Mouse (Mus musculus): Measurements from ENCODE around the gene Ints6.
A peak's percentile ranks its signal among the peaks of the same experiment; 100 is the strongest.

The Ints6 gene

DNA sequence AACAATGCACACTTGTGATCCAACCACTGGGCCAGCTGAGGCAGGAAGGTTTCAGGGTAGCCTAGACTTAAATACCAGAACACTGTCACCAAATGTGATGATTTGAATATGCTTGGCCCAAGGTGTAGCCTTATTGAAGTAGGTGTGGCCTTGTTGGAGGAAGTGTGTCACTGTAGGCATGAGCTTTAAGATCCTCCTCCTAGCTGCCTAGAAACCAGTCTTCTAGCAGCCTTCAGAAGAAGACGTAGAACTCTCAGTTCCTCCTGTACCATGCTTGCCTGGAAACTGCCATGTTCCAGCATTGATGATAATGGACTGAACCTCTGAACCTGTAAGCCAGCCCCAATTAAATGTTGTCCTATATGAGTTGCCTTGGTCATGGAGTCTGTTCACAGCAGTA lies 25.3 kb downstream of the Ints6 start:
- no peak for DNase-seq

DNA sequence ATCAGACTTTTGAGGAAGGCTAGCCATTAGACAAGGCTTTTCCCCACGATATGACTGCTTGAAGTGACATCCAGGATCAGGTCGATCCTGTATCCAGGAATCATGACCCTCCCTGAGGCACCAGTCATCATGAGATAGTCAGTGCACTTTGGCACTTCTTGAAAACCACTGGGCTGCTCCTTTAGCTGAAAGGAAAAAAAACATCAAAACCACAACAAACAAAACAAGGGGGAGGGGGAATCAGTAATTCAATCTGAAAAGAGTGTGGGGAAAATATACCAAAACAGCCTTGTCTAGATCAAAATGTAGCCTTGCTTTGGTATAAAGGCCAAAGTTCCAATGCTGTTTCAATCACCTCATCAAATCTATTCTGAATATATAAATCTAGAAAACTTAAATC lies 27.3 kb downstream of the Ints6 start:
- DNase-seq, result no peak

DNA sequence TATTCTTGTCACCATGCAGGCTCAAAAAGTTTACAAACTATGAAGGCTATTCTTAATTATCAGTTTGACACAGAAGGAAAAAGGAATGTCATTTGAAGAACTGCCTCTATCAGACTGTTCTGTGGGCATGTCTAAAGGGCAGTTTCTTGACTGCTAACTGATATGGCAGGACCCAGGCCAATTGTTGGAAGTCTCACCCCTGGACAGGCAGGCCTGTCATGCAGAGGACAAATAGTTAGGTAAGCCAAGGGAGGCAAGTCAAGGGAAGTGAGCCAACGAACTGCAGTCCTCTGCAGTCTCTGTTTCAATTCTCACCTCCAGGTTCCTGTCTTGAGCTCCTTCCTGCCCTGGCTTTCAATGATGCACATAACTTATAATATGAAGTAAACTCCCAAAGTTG lies 29.1 kb downstream of the Ints6 start:
- DNase-seq, result no peak

DNA sequence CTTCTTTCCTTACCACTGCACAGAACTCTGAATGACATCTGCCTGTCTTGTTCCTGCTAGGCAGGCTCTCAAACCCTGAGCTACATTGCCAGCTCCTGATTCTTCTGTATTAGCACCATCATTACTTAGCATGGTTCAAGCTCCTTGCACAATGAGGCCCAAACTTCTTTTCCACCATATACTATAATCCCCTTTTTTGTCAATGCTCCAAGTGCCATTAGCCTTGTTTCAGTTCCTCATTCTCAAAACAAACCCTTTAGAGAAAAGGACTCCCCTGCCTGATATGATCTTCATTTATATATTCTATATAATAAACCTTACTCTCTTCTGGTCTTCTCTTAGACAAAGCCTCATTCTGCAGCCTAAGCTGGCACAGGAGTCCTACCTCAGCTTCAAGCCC lies 36.4 kb downstream of the Ints6 start:
- no peak for DNase-seq

DNA sequence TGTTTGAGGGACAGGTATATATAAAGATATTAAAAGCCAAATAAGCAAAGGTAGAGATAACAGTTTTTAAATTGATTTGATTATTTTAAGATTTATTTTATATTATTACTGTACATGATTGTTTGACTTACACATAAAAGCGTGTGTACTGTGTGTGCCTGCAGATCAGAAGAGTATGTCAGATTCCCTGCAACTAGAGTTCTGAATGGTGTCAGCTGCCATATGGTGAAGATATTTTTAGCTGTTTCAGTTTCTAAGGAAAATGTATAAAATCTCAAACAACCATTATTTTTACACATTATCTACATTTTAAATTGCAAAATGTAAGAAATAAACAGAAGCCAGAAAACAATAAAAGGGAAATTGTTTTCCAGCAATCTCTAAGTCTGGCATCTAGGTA lies 39.3 kb downstream of the Ints6 start:
- DNase-seq, result no peak

DNA sequence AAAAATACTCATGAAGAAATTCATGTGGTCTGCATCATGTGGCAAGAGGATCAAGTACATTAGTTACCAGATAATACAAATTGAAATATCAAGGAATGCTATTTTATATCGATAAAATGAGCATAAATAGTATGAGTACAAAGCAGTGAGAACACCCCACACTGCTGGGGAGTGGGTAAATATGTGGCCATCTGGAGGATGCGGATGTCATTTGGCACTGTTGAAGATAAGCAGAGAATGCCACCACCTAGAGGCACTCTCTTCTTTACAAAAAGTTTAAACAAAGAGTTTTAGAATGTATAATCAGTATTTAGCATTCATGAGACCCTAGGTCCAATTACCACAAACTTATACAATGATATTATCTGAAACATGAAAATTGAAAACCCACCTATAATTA lies 42.8 kb downstream of the Ints6 start:
- DNase-seq, result no peak

DNA sequence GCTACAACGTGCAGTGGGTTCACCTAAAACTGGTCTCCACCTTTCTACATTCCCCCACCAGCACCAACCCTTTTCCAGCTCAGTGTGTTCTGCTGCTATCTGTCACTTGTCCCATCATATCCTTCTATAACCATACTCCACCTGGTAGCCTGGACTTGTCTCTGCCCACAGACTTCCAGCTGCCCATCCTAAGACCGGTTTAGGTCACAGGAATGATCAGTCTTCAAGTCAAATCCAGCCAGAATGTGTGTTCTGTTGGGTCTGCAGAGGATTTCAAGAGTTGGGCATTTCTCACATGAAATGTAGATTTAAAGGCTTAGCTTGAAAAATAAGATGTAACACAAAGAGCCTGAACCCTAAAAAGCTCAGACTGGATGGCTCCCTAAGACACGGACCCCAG lies 87.3 kb downstream of the Ints6 start:
- DNase-seq, result no peak

DNA sequence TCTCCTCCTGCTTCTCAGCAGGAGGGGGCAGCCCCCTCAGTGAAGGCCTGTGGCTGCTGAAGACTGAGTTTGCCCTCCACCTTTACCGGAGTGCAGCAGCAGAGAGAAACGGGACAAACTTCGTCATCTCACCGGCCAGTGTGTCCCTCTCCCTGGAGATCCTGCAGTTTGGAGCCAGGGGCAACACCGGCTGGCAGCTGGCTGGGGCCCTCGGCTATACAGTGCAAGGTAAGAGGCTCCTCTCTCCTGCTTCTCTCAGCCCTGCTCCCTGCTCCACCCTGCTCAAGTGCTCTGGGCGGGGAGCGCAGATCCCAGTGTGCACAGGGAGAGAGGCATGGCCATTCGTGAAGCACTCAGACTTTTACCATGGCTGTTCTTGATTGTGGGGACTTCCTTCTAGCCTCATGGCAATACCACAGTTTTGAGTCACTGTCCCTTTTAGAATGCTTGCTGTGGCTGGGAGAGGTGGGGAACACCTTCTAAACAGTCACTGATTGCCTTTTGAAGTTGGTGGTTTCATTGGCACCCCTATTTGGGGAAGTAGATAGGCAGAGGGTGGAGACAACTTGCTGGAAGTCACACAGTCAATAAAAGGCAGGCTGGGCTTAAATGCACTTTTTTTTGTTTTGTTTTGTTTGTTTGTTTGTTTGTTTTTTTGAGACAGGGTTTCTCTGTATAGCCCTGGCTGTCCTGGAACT lies 95.8 kb downstream of the Ints6 start:
- peak; percentile 20 for DNase-seq

DNA sequence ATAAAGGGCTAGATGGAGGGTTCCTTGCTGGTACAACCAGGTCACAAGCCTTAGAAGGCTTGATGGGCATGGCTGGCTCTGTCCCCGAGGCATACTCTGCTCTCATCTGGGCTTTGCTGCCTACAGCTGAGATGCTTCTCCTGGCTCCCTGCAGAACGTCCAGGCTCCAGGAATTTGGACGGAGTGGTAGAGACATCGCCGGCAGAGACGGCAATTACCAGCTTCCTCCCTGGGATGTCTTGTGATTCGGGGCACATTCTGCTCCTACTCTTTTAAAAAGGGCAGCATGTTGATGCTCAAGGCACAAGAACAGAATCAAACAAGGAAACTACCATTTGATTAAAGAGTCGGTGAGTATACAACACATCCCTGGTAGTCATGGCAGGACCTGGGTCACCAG lies 97.6 kb downstream of the Ints6 start, which contains the start of gene Serpine3:
Gene Serpine3 (plus strand): TSS at position 301 of the 400 bp plus-strand sequence.
- no peak for DNase-seq

DNA sequence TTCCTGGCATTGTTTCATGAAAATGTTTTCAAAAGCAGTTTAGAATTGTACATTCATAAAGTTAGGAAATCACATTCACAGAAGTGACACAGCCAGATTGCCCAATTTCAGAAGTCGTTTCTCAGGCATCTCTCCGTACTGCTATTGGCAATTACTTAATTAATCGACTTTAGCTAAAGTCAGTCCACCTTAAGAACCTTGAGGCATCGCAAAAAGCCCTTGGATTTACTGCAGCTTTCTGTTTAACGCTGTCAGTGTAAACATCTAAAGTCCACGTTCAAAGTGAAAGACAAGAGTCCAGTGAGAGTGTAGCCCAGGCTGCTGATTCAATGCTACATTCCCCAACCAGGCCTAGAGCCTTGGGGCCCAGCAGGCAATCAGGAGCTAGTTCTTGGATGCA lies 98.6 kb downstream of the Ints6 start:
- DNase-seq, result no peak

DNA sequence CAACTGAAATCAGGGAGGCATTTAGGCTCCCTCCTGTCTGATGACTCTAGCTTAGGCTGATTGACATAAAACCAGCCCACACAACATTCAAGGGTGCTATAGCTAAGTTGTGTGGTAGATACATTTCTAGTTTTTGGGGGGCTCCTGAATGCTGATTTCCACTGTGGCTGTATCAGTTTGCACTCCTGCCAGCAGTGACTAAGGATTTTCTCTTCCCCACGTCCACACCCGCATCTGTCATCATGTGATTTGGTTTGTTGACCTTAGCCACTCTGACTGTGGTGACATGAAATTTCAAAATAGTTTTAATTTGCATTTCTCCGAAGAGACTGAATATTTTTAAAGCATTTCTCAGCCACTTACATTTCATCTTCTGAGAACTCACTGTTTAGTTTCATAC lies 103.5 kb downstream of the Ints6 start:
- DNase-seq, result no peak

DNA sequence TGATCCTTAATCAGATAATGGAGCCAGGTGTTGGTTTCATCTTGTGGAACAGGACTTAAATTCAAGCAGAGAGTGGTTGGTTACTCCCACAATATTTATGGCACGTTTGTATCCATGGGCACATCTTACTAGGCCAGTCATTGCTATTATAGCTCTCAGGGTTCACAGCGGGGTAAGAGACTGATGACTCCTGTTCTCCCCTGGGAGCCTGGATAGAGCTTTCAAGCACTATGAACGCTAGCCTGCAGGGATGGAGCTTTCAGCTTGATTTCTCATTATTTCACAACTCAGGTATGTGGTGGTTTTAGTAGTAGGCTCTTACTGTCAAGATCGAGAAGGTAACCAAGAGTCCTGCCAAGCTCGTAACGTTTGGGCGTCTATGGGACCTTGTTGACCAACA lies 105.0 kb downstream of the Ints6 start:
- DNase-seq, result no peak

DNA sequence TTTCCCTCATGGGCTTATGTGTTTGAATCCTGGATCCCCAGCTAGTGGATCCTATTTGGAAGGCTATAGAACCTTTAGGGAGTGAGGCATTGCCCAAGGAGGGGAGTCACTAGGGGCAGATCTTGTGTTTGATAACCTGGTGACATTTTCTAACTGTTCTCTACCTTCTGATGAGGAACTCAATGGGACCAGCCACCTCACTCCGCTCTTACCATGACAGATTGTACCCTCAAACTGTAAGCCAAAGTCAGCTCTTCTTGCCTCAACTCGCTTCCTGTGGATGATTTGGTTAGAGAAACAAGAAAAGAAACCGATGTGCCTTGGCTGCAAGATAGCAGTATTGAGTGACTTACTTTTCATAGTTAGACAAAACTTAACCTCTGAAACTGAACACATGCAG lies 109.2 kb downstream of the Ints6 start:
- no peak for DNase-seq

DNA sequence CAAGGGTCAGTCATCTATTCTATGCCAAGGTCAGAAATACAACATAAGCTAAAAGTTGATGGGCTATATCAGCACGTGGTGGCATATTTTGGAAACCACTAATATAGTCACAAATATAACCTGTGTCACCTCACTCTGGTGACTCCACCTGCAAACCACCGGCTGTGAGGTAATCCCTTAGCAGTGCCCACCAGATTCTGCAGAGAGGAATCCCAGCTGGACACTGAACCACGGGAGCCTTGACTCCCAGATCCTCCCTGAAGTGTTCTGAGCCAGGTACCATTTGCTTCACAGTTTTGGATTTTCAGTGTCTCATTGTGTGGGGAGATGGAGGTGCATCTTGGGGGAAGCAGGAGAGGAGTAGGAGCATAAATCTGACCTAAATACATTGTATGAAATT lies 110.6 kb downstream of the Ints6 start:
- no peak for DNase-seq

DNA sequence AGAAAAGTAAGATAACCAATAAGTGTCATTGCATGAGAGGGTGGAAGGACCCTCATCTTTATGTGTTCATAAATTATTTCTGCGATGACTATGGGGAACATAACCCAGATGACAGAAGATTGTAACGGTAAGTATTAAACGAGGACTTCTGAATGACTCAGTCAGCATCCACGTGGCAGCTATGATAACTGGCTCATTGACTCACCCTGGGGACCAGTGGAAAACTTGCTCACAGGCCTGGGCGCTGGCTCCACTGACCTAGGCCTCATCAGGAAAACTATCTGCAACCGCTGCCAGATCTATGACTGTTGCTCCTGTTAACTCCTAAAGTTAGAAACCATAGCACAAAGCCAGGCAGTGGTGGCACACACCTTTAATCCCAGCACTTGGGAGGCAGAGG lies 112.6 kb downstream of the Ints6 start:
- DNase-seq, result no peak

DNA sequence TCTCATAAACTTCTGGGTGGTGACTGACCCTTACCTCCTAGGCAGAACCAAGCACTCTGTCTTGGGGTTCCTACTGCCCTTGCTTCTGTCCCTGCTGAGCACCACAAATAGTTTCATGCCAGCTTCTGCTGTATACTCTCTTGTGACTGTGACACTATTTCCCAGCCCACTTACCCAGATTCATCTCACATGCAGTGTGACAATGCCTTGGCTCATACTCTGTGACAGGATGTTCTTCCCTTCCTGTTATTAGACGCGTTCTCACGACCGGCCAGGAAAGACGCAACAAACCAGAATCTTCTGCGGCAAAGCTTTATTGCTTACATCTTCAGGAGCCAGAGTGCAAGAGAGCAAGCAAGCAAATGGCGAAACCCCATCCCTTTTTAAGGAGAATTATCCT lies 118.6 kb downstream of the Ints6 start:
- DNase-seq, result peak; percentile 47

DNA sequence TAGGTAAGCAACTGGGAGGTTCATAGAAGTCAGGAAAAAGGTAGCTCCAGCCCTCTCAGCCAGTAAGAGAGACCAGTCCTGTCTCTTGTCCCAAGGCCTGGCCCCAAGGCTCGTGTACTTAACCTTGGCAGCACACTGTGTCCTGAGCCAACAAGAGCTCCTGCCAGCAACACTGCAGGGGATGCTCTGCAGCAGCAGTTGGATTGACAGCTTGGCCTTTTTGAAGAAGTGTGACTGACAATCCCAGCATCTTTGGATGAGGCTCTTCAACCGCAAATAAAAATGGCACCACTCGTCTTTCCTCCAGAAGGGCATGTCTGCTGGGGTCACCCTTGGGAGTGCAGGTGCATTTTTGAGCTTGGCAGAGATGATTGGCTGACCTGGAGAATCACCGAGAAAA lies 120.6 kb downstream of the Ints6 start:
- no peak for DNase-seq

DNA sequence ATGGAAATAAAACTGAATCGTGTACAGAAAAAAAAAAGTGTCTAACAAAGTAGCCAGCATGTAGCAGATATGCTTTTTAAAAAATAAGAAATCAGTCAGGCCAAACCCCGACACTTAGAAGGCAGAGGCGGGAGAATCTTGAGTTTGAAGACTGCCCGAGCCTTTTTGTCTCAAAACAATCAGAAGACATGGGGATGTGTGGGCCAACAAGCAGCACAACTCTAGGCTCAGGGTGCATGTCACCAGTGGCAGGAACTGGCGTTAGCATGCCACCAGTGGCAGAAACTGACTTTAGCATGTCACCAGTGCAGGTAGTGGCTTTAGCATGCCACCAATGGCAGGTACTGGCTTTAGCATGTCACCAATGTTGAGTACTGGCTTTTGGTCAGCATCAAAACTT lies 121.4 kb downstream of the Ints6 start:
- DNase-seq, result no peak

DNA sequence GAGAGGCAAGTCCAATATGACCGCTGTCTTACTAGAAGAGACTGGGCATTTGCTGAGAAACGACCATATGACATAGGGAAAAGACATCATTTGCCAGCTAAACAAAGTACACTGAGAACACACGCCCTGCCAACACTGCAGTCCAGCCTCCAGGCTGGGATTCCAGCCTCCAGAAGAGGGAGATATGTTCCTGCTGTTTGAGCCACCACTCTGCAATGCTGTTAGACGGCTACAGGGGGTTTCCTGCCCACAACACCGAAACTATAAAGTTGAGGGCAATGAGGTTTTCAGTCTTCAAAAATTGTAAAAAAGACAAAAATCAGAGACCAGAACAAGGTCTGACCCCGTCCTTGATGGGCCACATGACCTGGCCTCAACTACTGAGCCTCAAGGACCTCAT lies 121.9 kb downstream of the Ints6 start:
- DNase-seq, result peak; percentile 40

DNA sequence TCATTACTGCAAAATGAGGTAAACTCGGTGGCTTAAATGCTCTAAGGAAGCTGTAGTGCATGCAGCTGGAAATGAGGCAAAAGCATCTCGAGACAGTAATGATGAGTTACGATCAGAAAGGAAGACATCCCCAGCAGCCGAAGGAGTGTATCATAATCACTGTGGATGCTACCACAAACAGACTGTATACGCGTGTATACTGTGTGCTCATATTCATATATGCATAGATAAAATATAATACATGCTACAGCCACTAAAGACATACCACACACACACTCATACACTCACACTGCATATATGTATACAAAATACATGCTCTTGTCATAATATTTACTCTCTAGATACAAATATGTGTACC lies 122.6 kb downstream of the Ints6 start:
- no peak for DNase-seq

DNA sequence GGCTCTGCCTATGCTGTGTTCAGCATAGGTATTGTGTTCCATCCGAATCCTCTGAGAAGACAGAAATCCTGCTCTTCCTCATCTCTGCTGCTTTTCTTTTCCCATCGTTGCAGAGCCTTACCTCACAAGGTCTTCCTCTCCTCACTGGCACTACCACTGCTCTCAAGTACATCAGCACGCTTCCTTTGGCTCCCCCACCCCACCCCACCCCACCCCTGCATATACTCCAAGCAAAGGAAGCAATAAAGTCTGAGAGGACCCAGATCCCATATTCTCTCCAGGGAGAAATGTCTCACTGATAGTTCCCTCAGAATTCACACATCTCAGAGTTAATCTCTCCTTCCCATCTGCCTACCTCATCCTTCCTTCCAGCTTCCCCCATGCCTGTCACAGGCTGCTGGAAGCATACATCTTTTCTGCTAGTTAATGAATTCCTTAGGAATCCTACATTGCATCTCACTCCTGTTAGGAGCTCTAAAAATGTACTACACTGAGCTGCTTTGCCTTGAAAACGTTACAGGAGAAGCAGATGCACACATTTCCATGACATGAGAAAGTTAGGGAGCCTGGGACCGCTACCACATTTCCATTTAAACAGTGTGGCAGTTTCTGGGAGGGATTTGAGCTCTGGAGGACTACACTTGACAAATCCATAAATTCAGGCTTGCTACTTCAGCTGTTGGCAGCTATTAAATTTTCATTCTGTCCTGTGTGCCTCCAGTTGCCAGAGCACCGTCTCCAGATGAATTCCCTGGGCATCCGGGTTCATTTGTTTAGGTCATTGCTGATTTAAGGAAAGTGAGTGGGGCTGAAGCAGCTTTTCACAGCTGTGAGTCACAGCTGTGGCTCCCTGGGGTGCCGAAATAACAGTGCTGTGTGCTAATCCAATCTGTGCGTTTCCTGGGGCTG lies 123.3 kb downstream of the Ints6 start:
- no peak for DNase-seq

DNA sequence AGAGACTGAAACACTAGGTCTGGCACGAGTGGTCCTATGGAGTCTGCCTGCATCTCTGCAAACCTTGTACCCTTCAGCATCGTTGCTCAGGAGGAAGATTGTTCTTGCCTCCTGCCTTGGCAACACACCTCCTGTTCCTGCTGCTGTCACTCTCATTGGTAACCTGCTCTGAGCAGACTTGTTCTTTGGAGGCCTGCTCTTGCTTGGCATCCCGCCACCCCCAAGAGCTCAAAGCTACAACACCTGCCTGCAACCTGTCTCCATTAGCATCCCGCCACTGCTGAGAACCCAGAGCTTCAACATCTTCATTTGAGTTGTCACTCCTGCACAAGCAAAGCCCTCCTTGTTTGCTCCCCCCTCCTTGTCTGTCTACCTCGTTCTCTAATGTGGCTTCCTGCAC lies 133.0 kb downstream of the Ints6 start:
- DNase-seq, result no peak
